ENCODE assay signal across 23 mouse cellular contexts in the genomic region with DNA sequence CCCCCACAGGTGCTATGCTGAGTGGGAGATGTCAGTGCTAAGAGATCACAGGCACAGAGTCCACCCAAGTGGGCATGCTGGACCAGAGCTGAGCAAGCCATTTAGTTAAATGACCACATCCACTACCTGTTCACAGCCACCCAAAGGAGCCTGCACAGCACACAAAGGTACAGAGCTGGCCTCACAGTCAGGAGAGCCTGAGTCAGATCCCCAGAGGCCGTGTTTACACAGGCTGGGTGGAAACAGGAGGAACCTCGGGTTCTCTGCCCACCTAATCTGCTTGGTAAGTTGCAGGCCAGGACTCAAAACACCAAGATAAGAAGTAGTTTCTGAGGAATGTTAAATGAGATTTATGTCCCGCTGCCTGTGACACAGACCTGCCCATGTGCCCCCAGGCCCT.
DNase-seq lines count a peak whose midpoint lies in the region; ATAC-seq and TF ChIP-seq lines count a peak whose summit lies in the region.
"Had no signal": no experiment of that assay in that cellular context is flagged by ENCODE, and none has a peak within 500 bp of the region (broad histone marks: within the 10 kb centered on the region; RNA-seq: fewer than 3 reads in every experiment).

No protein-coding gene starts in this region.

- 0 out of 2 replicates have a peak, but pooled peaks cover 5% of the 10 kb centered on the region for H3K36me3 ChIP-seq in liver, embryonic 11.5 days (ENCODE audit: control insufficient read depth, insufficient read depth, low read length)
- H3K36me3 ChIP-seq in liver, embryonic 13.5 days: peaks cover 28% of the 10 kb centered on the region
- H3K36me3 ChIP-seq in stomach, embryonic 14.5 days (ENCODE audit: control insufficient read depth, insufficient read depth, low read length): no peaks in the 10 kb centered on the region; the same call in 1 of the 2 replicates
- H3K36me3 ChIP-seq: embryonic facial prominence, embryonic 15.5 days; forebrain, embryonic 15.5 days; neural tube, embryonic 13.5 days had no signal

- H3K4me1 ChIP-seq in liver, embryonic 11.5 days (replicated peaks; ENCODE audit: control insufficient read depth, insufficient read depth, low read length): peaks cover under 1% of the 10 kb centered on the region
- peaks cover 29% of the 10 kb centered on the region for H3K4me1 ChIP-seq in liver, embryonic 13.5 days (replicated peaks)
- no peaks in the 10 kb centered on the region for H3K4me1 ChIP-seq in stomach, embryonic 14.5 days (ENCODE audit: control insufficient read depth, insufficient read depth, low read length)
- H3K4me1 ChIP-seq: embryonic facial prominence, embryonic 15.5 days had no signal

- DNase-seq in liver (peak; percentile 18), NIH3T3 (ENCODE audit: low read depth) (peak; percentile 34), MN1 (ENCODE audit: low spot score) (no peak)
- no peak for DNase-seq in liver, embryonic 11.5 days (ENCODE audit: low spot score)
- no peak for DNase-seq in liver, embryonic 13.5 days
- no peak for DNase-seq in layer of hippocampus, adult 2 months (ENCODE audit: low spot score in 2 of 2)
- no peak for DNase-seq in retina, embryonic 14.5 days (ENCODE audit: low spot score)
- DNase-seq: adrenal gland, postnatal 36 days; cerebellum, adult 9-10 months; gastrocnemius, postnatal 10 days; heart, adult 11 months; kidney, adult 18-20 months; lung, postnatal 4 days; right cerebral cortex, adult 18-20 months; right cerebral cortex, postnatal 4 days had no signal

- H3K27me3 ChIP-seq in liver, embryonic 11.5 days (replicated peaks; ENCODE audit: control insufficient read depth, insufficient read depth, low read length): no peaks in the 10 kb centered on the region
- no peaks in the 10 kb centered on the region for H3K27me3 ChIP-seq in liver, embryonic 13.5 days
- H3K27me3 ChIP-seq in stomach, embryonic 14.5 days (ENCODE audit: control insufficient read depth, insufficient read depth, low read length): no peaks in the 10 kb centered on the region
- H3K27me3 ChIP-seq: embryonic facial prominence, embryonic 15.5 days; forebrain, embryonic 15.5 days; neural tube, embryonic 13.5 days had no signal

- H3K9me3 ChIP-seq in liver, embryonic 11.5 days (ENCODE audit: control insufficient read depth, low read length): no peaks in the 10 kb centered on the region
- no peaks in the 10 kb centered on the region for H3K9me3 ChIP-seq in liver, embryonic 13.5 days (replicated peaks)
- H3K9me3 ChIP-seq in stomach, embryonic 14.5 days (ENCODE audit: control insufficient read depth, low read depth, low read length): no peaks in the 10 kb centered on the region
- H3K9me3 ChIP-seq: embryonic facial prominence, embryonic 15.5 days; forebrain, embryonic 15.5 days; neural tube, embryonic 13.5 days had no signal

- no peak overlapping the region for H3K4me2 ChIP-seq in liver, embryonic 11.5 days
- no peak overlapping the region for H3K4me2 ChIP-seq in liver, embryonic 13.5 days
- no peak overlapping the region for H3K4me2 ChIP-seq in stomach, embryonic 14.5 days (replicated peaks; ENCODE audit: low read depth, low read length)
- H3K4me2 ChIP-seq: embryonic facial prominence, embryonic 15.5 days; forebrain, embryonic 15.5 days; heart, embryonic 11.5 days; neural tube, embryonic 13.5 days had no signal

- ATAC-seq in liver, embryonic 11.5 days (replicated peaks; ENCODE audit: low FRiP score): no peak
- peak; percentile 45 for ATAC-seq in liver, embryonic 13.5 days (ENCODE audit: low read depth)
- ATAC-seq in stomach, embryonic 14.5 days (ENCODE audit: insufficient number of reproducible peaks, insufficient read depth, low FRiP score, low read depth): peak; percentile 75
- ATAC-seq: forebrain, embryonic 15.5 days; hindbrain, embryonic 16.5 days; midbrain, embryonic 16.5 days had no signal

- 31% methylated on average over 3 of the region's 3 CpGs for WGBS in liver, embryonic 11.5 days
- 22% methylated on average over 3 of the region's 3 CpGs for WGBS in liver, embryonic 13.5 days (ENCODE audit: insufficient replicate concordance)
- WGBS in stomach, embryonic 14.5 days: 42% methylated on average over 3 of the region's 3 CpGs

- no peak overlapping the region for H3K4me3 ChIP-seq in liver, embryonic 11.5 days (ENCODE audit: low read depth, low read length)
- no peak overlapping the region for H3K4me3 ChIP-seq in liver, embryonic 13.5 days (replicated peaks)
- no peak overlapping the region for H3K4me3 ChIP-seq in stomach, embryonic 14.5 days (ENCODE audit: low read depth, low read length)
- H3K4me3 ChIP-seq in layer of hippocampus, adult 2 months: no peak overlapping the region
- H3K4me3 ChIP-seq: embryonic facial prominence, embryonic 15.5 days; forebrain, embryonic 15.5 days; myocyte; neural tube, embryonic 13.5 days had no signal

- no peak for TF ChIP-seq CTCF in layer of hippocampus, adult 2 months (conservative IDR thresholded peaks at IDR 0.05)

- H3K27ac ChIP-seq in liver, embryonic 11.5 days (ENCODE audit: low read depth, low read length): no peak overlapping the region
- H3K27ac ChIP-seq in liver, embryonic 13.5 days: 0 out of 2 replicates have a peak overlapping the region, but pooled peaks have one; percentile 21
- H3K27ac ChIP-seq in stomach, embryonic 14.5 days (ENCODE audit: low read length): no peak overlapping the region
- H3K27ac ChIP-seq in layer of hippocampus, adult 2 months: no peak overlapping the region
- H3K27ac ChIP-seq: embryonic facial prominence, embryonic 15.5 days; forebrain, embryonic 15.5 days; neural tube, embryonic 13.5 days had no signal

- no peak overlapping the region for H3K9ac ChIP-seq in liver, embryonic 11.5 days (ENCODE audit: low read depth, low read length)
- no peak overlapping the region for H3K9ac ChIP-seq in liver, embryonic 13.5 days
- H3K9ac ChIP-seq in stomach, embryonic 14.5 days (replicated peaks; ENCODE audit: low read depth, low read length): no peak overlapping the region
- H3K9ac ChIP-seq: embryonic facial prominence, embryonic 15.5 days; forebrain, embryonic 15.5 days; neural tube, embryonic 13.5 days had no signal

Comparison
In these comparisons a context has a peak if more than half of its experiments do, and no peak if none do; other contexts are left out.
1. DNase-seq: peak in liver (single experiment) and NIH3T3 (single experiment); none in liver, embryonic 11.5 days (single experiment), liver, embryonic 13.5 days (single experiment), MN1 (single experiment), layer of hippocampus, adult 2 months (0 of 2) and retina, embryonic 14.5 days (single experiment).